Mouse (Mus musculus) small intestine, adult 2 months (tissue): ENCODE results near the gene Ywhab.

Experiments used
- CTCF ChIP-seq: fragments of 200-500 bp; IDR thresholded peaks from 2 replicates; pipeline ENCODE4 v1.5.1; 2012; ENCODE audit warnings: low read depth, mild to moderate bottlenecking, control low read depth, inconsistent platforms, low read length, moderate library complexity, mixed read lengths; ENCODE audit not compliant: insufficient replicate concordance, insufficient read length; ENCODE audit errors: extremely low read depth
- POLR2A ChIP-seq: fragments of 200-500 bp; IDR thresholded peaks from 2 replicates; pipeline ENCODE4 v1.6.1; 2012; ENCODE audit warnings: low read depth, mild to moderate bottlenecking, control low read depth, inconsistent platforms, low read length, moderate library complexity

DNA sequence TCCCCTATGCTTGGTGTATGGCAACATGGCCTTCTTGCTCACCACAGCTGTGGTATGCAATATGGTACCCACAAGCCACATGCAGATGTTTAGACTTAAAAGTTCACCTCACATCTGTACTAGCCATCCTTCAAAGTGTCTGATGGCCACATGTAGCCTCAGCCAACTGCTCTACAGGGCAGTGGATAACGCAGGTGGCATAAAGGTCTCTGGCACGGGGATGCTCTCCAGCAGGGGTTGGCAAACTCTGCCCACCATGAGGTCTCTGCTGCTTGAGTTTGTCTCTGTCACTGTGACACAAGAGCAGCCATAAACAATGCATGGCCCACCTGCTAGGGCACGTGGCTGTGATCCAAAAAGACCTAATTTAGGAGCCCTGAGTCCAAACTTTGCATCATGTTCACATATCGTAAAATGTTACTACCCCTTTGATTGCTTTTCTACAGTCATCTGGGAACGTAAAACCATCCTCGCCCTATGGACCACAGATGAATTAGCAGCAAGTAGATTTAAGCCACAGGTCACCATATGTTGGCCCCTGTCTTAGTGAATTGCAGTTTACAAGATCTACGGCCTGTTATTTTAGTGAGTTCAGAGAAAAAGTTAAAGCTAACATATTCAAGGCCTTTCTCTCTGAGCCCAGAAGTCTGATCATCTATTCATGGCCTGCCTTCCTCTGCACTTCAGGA is 41.0 kb upstream of the Ywhab start:
- no peak for TF ChIP-seq POLR2A
- no peak for TF ChIP-seq CTCF
